Mouse (Mus musculus) macrophage (primary cell): ENCODE measurements around the gene Dlg2. TPM values are rescaled to one million over a fixed set of nuclear protein-coding genes. Genes with fewer than 3 reads are reported as not detected.

Experiments used
- H3K27ac ChIP-seq: fragments of 350-480 bp; formaldehyde crosslinking; 2 replicates; pipeline ENCODE4 v1.9.0; 2021
- H3K36me3 ChIP-seq: fragments of 350-480 bp; formaldehyde crosslinking; 2 replicates; pipeline ENCODE4 v1.9.0; 2021; ENCODE audit errors: inconsistent target
- H3K4me3 ChIP-seq: fragments of 350-480 bp; formaldehyde crosslinking; 2 replicates; pipeline ENCODE4 v1.9.0; 2021; ENCODE audit errors: inconsistent target
- H3K79me2 ChIP-seq: fragments of 350-480 bp; formaldehyde crosslinking; 2 replicates; pipeline ENCODE4 v1.9.0; 2021; ENCODE audit errors: inconsistent target
- WGBS: methylation state at CpG from one replicate; pipeline ENCODE4 v1.1.7; 2026; ENCODE audit warnings: inconsistent platforms; ENCODE audit not compliant: missing documents; 5-methylcytosine and 5-hydroxymethylcytosine counted together
- polyA plus RNA-seq: library from polyadenylated mRNA; stranded (reverse); fragments of 250-400 nt; gene quantifications from 3 replicates; pipeline ENCODE4 v1.2.4, GENCODE M21; 2018; ENCODE audit warnings: inconsistent platforms

Gene Dlg2
- polyA plus RNA-seq, 1 experiment from 2014 or later: 0.13 TPM

GRCm38 (mm10) chr7:91495526-91495925, 1019.1 kb downstream of the Dlg2 start:
- WGBS: 84% methylated on average over 5 of the region's 5 CpGs
- Histone ChIP-seq H3K27ac (no peak overlapping the region), H3K36me3 (no peaks in the 10 kb centered on the region)

DNA sequence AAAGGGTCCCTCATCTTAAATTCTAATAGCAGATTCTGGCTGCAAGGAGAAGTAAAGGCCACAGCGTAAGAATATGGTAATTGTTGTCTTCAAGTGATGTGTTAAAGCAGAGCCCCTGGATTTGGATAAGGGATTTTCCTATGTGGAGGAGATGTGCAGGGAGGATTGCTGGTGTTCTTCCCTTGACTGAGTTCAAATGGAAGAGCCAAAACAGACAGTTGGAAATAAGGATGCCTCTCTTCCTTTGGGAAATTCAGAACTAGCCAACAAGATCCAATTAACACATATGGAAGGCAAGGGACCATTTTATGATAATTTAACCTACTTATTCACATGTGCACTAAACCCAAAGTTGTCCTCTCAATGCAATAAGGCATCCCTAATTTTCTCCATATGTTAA, 1034.6 kb downstream of the Dlg2 start:
- 75% methylated on average over 1 of the region's 1 CpGs for WGBS

More at GRCm38 (mm10) chr7:91495526-91495925, 1019.1 kb downstream of the Dlg2 start:
- no peaks in the 10 kb centered on the region for H3K79me2 ChIP-seq
- no peak overlapping the region for H3K4me3 ChIP-seq

GRCm38 (mm10) chr7:91514445-91514844, 1038.0 kb downstream of the Dlg2 start:
- Histone ChIP-seq H3K79me2 (no peaks in the 10 kb centered on the region), H3K27ac (no peak overlapping the region), H3K36me3 (no peaks in the 10 kb centered on the region), H3K4me3 (no peak overlapping the region)
- 87% methylated on average over 3 of the region's 3 CpGs for WGBS

More for the DNA sequence above, 1034.6 kb downstream of the Dlg2 start:
- no peaks in the 10 kb centered on the region for H3K36me3 ChIP-seq
- no peak overlapping the region for H3K4me3 ChIP-seq
- no peaks in the 10 kb centered on the region for H3K79me2 ChIP-seq
- no peak overlapping the region for H3K27ac ChIP-seq

DNA sequence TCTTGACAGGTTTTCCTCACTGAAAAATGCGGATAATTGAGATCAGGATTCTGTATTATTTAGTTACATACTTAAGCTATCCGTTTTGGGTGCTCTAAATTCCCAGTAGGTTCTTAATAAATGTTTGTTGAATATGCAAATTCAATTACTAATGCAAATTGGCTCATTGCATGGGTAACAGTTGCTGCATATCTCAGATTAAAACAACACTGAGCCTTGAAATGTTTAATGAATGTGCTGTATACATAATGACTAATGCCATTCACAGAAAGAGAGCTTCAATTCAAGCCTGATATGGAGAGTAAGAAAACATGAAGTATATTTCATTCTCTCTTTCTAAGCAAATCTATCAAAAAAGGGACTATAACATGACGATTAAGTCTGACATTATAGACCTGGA, 1039.8 kb downstream of the Dlg2 start:
- WGBS: 94% methylated on average over 3 of the region's 3 CpGs
- Histone ChIP-seq H3K79me2 (no peaks in the 10 kb centered on the region), H3K36me3 (no peaks in the 10 kb centered on the region), H3K27ac (no peak overlapping the region), H3K4me3 (no peak overlapping the region)

DNA sequence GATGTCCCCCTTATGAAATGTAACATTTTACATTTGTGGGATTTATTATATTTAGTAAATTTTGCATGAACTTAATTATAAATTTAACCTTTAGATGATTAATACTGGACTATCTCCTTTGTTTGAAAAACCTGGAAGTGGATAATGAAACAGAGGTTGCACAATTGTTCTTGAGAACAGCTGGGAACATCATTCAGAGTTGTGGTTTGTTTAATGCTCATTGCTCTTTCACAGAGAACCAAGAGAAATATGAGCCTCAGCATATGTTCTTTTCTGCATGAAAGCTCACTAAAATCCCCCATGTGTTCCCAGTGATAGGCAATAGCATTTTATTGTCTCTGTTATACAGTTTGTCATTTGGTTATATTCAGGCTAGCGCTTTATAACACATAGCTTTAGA, 1049.4 kb downstream of the Dlg2 start:
- WGBS: 100% methylated on average over 1 of the region's 1 CpGs
- Histone ChIP-seq H3K4me3 (no peak overlapping the region), H3K79me2 (no peaks in the 10 kb centered on the region), H3K27ac (no peak overlapping the region), H3K36me3 (no peaks in the 10 kb centered on the region)

GRCm38 (mm10) chr7:91542597-91543285, 1066.3 kb downstream of the Dlg2 start:
- Histone ChIP-seq H3K79me2 (no peaks in the 10 kb centered on the region), H3K27ac (no peak overlapping the region), H3K36me3 (no peaks in the 10 kb centered on the region), H3K4me3 (no peak overlapping the region)
- 3% methylated on average over 29 of the region's 29 CpGs for WGBS

DNA sequence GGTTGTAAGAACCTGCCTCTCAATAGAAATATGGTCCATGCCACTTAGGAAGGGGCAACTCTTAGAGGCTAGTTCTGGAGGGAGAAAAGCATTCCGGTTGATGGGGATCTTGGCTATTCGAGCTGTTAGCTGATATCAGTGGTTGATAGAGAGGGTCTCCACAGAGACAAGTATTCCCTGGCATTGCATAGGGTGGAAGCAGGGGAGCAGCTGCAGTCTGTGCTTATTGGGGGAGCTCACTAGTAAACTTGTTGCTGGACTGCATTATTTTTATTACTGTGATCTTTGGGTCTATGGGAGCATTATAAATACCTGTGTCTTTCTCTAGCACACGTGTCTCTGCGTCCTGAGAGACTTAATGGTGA, 1066.8 kb downstream of the Dlg2 start:
- Histone ChIP-seq H3K79me2 (no peaks in the 10 kb centered on the region), H3K4me3 (no peak overlapping the region), H3K27ac (no peak overlapping the region), H3K36me3 (no peaks in the 10 kb centered on the region)
- 38% methylated on average over 4 of the region's 4 CpGs for WGBS

- Histone ChIP-seq H3K79me2 (no peaks in the 10 kb centered on the region), H3K27ac (no peak overlapping the region), H3K4me3 (no peak overlapping the region), H3K36me3 (no peaks in the 10 kb centered on the region)
- 2% methylated on average over 3 of the region's 3 CpGs for WGBS
Measured at GRCm38 (mm10) chr7:91544600-91544999, 1068.1 kb downstream of the Dlg2 start.

DNA sequence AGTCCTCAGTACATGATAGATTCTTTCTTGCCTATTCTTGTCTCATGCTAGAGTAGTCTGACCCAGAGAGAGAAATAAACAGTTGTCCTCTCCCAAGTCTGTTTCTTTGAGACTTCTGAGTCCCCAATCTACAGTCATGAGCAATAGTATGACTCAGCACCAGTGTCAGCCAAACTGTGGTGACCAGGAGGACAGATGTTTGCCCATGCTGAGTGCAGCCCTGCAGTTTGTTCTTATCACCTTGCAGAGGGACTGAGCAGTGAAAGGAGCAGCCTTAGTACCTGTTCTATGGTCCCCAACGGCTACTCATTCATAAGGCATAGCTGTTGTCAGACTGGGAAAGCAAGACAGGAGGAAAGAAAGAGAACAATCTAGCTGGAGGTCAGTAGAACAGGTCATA, 1072.3 kb downstream of the Dlg2 start:
- WGBS: 9% methylated on average over 1 of the region's 1 CpGs
- Histone ChIP-seq H3K27ac (no peak overlapping the region), H3K79me2 (no peaks in the 10 kb centered on the region), H3K4me3 (no peak overlapping the region), H3K36me3 (no peaks in the 10 kb centered on the region)

- no peaks in the 10 kb centered on the region for H3K36me3 ChIP-seq
- no peak overlapping the region for H3K4me3 ChIP-seq
- no peaks in the 10 kb centered on the region for H3K79me2 ChIP-seq
- no peak overlapping the region for H3K27ac ChIP-seq
Measured at GRCm38 (mm10) chr7:91557582-91557981, 1081.1 kb downstream of the Dlg2 start.

GRCm38 (mm10) chr7:91567423-91567822, 1091.0 kb downstream of the Dlg2 start:
- Histone ChIP-seq H3K36me3 (no peaks in the 10 kb centered on the region), H3K79me2 (no peaks in the 10 kb centered on the region), H3K27ac (no peak overlapping the region), H3K4me3 (no peak overlapping the region)

DNA sequence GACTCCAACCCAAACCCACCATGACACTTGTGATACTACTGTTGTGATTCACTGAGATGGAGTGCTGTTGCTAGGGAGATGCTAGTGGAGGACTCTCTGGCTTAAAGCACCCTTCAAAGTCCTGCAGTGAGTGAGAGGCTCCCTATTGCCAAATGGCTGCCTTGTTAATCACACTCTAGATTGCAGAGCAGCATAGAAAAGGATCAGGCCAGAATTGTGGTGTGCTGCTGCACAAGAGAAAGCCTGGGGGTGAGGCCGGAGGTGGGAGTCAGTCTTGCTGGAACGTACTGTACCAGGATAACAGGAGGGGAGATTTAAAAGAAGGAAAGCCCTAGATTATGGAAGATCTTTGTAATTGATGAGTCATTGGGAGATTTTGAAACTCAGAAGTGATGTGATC, 1094.5 kb downstream of the Dlg2 start:
- Histone ChIP-seq H3K36me3 (no peaks in the 10 kb centered on the region), H3K27ac (no peak overlapping the region), H3K4me3 (no peak overlapping the region), H3K79me2 (no peaks in the 10 kb centered on the region)
- WGBS: 96% methylated on average over 2 of the region's 2 CpGs

DNA sequence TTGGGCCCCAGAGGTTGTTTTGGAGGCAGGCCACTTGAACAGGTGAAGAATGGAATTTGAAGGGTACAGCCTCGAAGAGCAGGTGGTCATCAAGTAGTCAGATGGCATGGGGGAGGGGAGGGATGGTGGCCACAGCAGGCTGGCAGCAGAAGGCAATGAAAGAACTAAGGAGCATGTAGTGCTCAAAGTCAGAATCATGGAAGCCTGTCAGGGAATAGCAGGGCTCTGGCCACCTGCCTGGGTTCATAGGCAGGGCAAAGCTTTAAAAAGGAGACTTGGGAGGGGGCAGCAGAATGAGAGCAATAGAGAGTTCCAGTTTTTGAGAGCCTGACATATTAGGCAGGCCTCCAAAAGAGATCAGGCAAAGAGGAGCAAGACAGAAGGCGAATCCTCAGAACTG, 1096.2 kb downstream of the Dlg2 start:
- 77% methylated on average over 2 of the region's 2 CpGs for WGBS
- H3K36me3 ChIP-seq: no peaks in the 10 kb centered on the region
- H3K4me3 ChIP-seq: no peak overlapping the region
- H3K27ac ChIP-seq: no peak overlapping the region
- H3K79me2 ChIP-seq: no peaks in the 10 kb centered on the region

DNA sequence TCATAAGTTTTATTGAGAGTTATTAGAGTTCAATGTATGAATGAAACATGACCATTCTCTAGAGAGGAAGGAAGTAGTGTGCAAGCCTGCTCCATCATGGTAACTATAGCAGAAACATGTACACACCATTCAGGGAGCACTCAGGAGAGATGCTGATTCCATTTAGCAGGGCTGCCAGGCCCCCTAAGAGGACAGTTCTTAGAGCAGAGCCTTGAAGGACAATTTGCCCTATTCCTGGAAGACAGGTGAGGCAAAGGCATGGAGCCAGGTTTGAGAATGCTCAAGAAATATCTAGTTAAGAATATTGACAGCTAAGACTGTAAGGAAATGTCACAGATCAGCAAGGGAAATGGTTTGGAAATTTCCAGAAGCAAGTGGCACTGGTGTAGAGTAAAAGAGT, 1096.8 kb downstream of the Dlg2 start:
- Histone ChIP-seq H3K4me3 (no peak overlapping the region), H3K79me2 (no peaks in the 10 kb centered on the region), H3K27ac (no peak overlapping the region), H3K36me3 (no peaks in the 10 kb centered on the region)

GRCm38 (mm10) chr7:91576216-91576615, 1099.7 kb downstream of the Dlg2 start:
- Histone ChIP-seq H3K4me3 (no peak overlapping the region), H3K79me2 (no peaks in the 10 kb centered on the region), H3K36me3 (no peaks in the 10 kb centered on the region), H3K27ac (no peak overlapping the region)
- 83% methylated on average over 6 of the region's 6 CpGs for whole genome bisulfite sequencing

- H3K4me3 ChIP-seq: no peak overlapping the region
- H3K79me2 ChIP-seq: no peaks in the 10 kb centered on the region
- 48% methylated on average over 2 of the region's 2 CpGs for WGBS
- H3K27ac ChIP-seq: no peak overlapping the region
- no peaks in the 10 kb centered on the region for H3K36me3 ChIP-seq
Measured at GRCm38 (mm10) chr7:91582203-91582602, 1105.7 kb downstream of the Dlg2 start.
